Mouse (Mus musculus): ENCODE results near the gene Numa1. TPM values are rescaled to one million over a fixed set of nuclear protein-coding genes. Genes with fewer than 3 reads are reported as not detected.
"Not testable (repeated sequence)": the region's sequence is repeated elsewhere in the genome, so short reads cannot be mapped to it uniquely, and the experiment has no call there.

Gene Numa1
- polyA plus RNA-seq, 1 experiment from 2014 or later, result 112 TPM

- no peak for ATAC-seq (replicated peaks; ENCODE audit: low FRiP score)
- no peak for DNase-seq (ENCODE audit: low spot score)
- no peak overlapping the region for H3K4me3 ChIP-seq (ENCODE audit: low read depth, low read length)
- peaks cover 11% of the 10 kb centered on the region for H3K36me3 ChIP-seq (ENCODE audit: control insufficient read depth, insufficient read depth, low read length)
- H3K4me1 ChIP-seq (replicated peaks; ENCODE audit: control insufficient read depth, insufficient read depth, low read length), result no peaks in the 10 kb centered on the region
- H3K27ac ChIP-seq (ENCODE audit: low read depth, low read length), result no peak overlapping the region
- H3K9ac ChIP-seq (ENCODE audit: low read length), result no peak overlapping the region
- WGBS, result 74% methylated on average over 3 of the region's 3 CpGs
- H3K4me2 ChIP-seq (ENCODE audit: low read depth, low read length, severe bottlenecking), result no peak overlapping the region
- H3K27me3 ChIP-seq (ENCODE audit: control insufficient read depth, insufficient read depth, low read length), result no peaks in the 10 kb centered on the region
- no peaks in the 10 kb centered on the region for H3K9me3 ChIP-seq (ENCODE audit: control insufficient read depth, low read length)
Observed at GRCm38 (mm10) chr7:102019362-102019761, 85.5 kb downstream of the Numa1 start.

DNA sequence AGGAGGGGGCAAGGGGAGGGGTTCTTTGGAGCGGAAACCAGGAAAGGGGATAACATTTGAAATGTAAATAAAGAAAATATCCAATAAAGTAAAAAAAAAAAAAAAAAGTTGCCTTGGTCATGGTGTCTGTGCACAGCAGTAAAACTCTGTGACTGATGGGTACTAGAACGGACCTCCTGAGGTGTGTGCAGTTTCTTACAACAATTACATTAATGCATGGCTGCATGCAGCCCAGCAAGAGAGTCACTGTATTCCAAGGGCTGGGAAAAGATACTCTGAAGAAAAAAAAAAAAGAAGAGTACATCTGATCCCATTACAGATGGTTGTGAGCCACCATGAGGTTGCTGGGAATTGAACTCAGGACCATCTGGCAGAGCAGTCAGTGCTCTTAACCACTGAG is 87.0 kb downstream of the Numa1 start:
- not testable (repeated sequence) for H3K9ac ChIP-seq (ENCODE audit: low read length); H3K4me2 ChIP-seq (ENCODE audit: low read depth, low read length, severe bottlenecking)
- WGBS, result 95% methylated on average over 2 of the region's 2 CpGs

GRCm38 (mm10) chr7:102023821-102024220 is 89.9 kb downstream of the Numa1 start:
- Histone ChIP-seq H3K9ac (ENCODE audit: low read length) (no peak overlapping the region), H3K9me3 (ENCODE audit: control insufficient read depth, low read length) (no peaks in the 10 kb centered on the region), H3K27me3 (ENCODE audit: control insufficient read depth, insufficient read depth, low read length) (no peaks in the 10 kb centered on the region), H3K4me2 (ENCODE audit: low read depth, low read length, severe bottlenecking) (no peak overlapping the region), H3K27ac (ENCODE audit: low read depth, low read length) (no peak overlapping the region), H3K4me3 (ENCODE audit: low read depth, low read length) (no peak overlapping the region), H3K36me3 (ENCODE audit: control insufficient read depth, insufficient read depth, low read length) (peaks cover 3% of the 10 kb centered on the region; the same call in 1 of the 2 replicates), H3K4me1 (replicated peaks; ENCODE audit: control insufficient read depth, insufficient read depth, low read length) (no peaks in the 10 kb centered on the region)
- no peak for DNase-seq (ENCODE audit: low spot score)
- no peak for ATAC-seq (replicated peaks; ENCODE audit: low FRiP score)
- WGBS, result 97% methylated on average over 9 of the region's 9 CpGs

More for the DNA sequence above, 87.0 kb downstream of the Numa1 start:
- H3K27ac ChIP-seq (ENCODE audit: low read depth, low read length); H3K9me3 ChIP-seq (ENCODE audit: control insufficient read depth, low read length); H3K4me1 ChIP-seq (replicated peaks; ENCODE audit: control insufficient read depth, insufficient read depth, low read length); H3K4me3 ChIP-seq (ENCODE audit: low read depth, low read length); ATAC-seq (replicated peaks; ENCODE audit: low FRiP score); DNase-seq (ENCODE audit: low spot score); H3K27me3 ChIP-seq (ENCODE audit: control insufficient read depth, insufficient read depth, low read length); H3K36me3 ChIP-seq (ENCODE audit: control insufficient read depth, insufficient read depth, low read length): not testable (repeated sequence)

DNA sequence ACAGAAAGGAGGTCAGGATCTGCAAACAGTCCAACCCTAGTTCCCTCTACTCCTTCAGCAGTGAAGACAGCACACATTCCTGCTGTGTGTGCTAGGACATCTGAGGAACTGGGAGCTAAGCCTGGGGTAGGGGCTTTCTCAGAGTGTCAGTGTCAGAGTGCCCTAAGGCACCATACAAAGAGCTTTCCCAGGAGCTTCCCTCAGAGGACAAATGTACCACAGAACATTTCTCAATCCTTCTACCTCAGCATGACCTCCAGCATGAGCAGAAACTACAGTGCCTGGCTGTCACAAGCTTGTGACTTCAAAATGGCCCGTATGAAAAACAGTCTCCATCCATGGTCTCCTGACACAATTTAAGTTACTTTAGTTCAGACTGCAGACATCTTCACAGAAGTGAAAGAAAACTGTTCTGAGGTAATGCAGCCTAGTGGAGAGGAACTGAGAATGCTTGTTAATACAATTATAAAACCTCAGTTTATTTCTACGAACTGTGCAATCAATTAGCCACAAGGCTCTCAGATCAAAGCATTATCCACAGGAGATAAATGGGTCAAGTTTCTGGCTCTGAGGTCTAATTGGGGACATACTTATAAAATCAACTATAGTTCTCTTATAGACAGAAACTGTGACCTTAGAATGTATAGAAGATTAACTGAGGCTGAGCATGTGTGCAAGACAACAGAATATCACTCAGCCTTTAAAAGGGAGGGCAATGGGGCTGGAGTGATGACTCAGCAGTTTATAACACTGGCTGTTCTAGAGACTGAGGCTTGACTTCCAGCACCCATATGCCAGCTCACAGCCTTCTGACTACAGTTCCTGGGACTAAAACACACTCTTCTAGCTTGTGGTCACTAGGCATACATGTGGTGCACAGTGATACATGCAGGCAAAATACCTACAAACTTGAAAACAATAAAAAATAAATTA is 91.5 kb downstream of the Numa1 start:
- no peak overlapping the region for H3K4me2 ChIP-seq (ENCODE audit: low read depth, low read length, severe bottlenecking)
- ATAC-seq (replicated peaks; ENCODE audit: low FRiP score) (no peak), DNase-seq (ENCODE audit: low spot score) (no peak)
- H3K27me3 ChIP-seq (ENCODE audit: control insufficient read depth, insufficient read depth, low read length), result no peaks in the 10 kb centered on the region
- no peak overlapping the region for H3K9ac ChIP-seq (ENCODE audit: low read length)
- WGBS, result 82% methylated on average over 2 of the region's 2 CpGs
- peaks cover 3% of the 10 kb centered on the region; the same call in 1 of the 2 replicates for H3K36me3 ChIP-seq (ENCODE audit: control insufficient read depth, insufficient read depth, low read length)
- H3K4me3 ChIP-seq (ENCODE audit: low read depth, low read length), result no peak overlapping the region
- no peaks in the 10 kb centered on the region for H3K4me1 ChIP-seq (replicated peaks; ENCODE audit: control insufficient read depth, insufficient read depth, low read length)
- no peak overlapping the region for H3K27ac ChIP-seq (ENCODE audit: low read depth, low read length)
- H3K9me3 ChIP-seq (ENCODE audit: control insufficient read depth, low read length), result no peaks in the 10 kb centered on the region

DNA sequence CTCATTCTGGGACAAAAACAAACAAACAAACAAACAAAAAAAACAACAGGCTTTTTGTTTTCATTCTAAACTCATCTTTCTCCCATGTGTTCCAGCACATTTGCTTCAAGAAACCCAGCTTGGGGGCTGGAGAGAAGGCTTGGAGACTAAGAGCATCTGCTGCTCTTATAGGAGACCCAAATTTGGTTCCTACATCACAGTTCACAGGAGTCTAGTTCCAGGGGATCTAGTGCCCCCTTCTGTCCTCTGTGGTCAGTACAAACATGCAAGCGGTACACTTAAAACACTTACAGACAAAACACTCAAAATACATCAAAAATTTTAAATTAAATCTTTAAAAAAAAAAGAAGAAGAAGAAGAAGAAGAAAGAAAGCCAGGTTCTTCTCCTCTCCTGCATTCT is 101.0 kb downstream of the Numa1 start:
- DNase-seq (ENCODE audit: low spot score) (no peak), ATAC-seq (replicated peaks; ENCODE audit: low FRiP score) (no peak)
- Histone ChIP-seq H3K9me3 (ENCODE audit: control insufficient read depth, low read length) (no peaks in the 10 kb centered on the region), H3K9ac (ENCODE audit: low read length) (no peak overlapping the region), H3K4me3 (ENCODE audit: low read depth, low read length) (no peak overlapping the region), H3K27ac (ENCODE audit: low read depth, low read length) (no peak overlapping the region), H3K4me2 (ENCODE audit: low read depth, low read length, severe bottlenecking) (no peak overlapping the region), H3K27me3 (ENCODE audit: control insufficient read depth, insufficient read depth, low read length) (no peaks in the 10 kb centered on the region), H3K36me3 (ENCODE audit: control insufficient read depth, insufficient read depth, low read length) (peaks cover 3% of the 10 kb centered on the region; the same call in 1 of the 2 replicates), H3K4me1 (replicated peaks; ENCODE audit: control insufficient read depth, insufficient read depth, low read length) (no peaks in the 10 kb centered on the region)
- WGBS, result 94% methylated on average over 1 of the region's 1 CpGs

DNA sequence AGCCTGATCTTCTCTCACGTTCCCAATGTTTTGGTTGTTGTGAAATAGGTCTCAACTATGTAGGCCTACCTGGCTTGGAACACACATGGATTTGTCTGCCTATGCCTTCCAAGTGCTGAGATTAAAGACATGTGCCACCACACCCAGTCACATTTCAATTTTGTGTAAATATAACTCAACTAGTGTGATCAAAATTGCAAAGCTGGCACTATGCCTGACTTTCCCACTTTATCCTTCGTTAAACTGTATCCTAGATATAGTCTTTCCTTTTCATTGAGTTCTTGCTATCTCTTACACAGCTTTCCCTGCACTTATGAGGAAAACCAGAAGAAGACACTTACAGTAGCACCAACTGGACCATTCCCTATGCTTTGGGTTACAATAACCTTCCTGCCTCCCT is 101.6 kb downstream of the Numa1 start:
- peaks cover 3% of the 10 kb centered on the region; the same call in 1 of the 2 replicates for H3K36me3 ChIP-seq (ENCODE audit: control insufficient read depth, insufficient read depth, low read length)
- no peak overlapping the region for H3K4me3 ChIP-seq (ENCODE audit: low read depth, low read length)
- no peaks in the 10 kb centered on the region for H3K9me3 ChIP-seq (ENCODE audit: control insufficient read depth, low read length)
- H3K27ac ChIP-seq (ENCODE audit: low read depth, low read length), result no peak overlapping the region
- no peaks in the 10 kb centered on the region for H3K4me1 ChIP-seq (replicated peaks; ENCODE audit: control insufficient read depth, insufficient read depth, low read length)
- no peak overlapping the region for H3K9ac ChIP-seq (ENCODE audit: low read length)
- H3K4me2 ChIP-seq (ENCODE audit: low read depth, low read length, severe bottlenecking), result no peak overlapping the region
- DNase-seq (ENCODE audit: low spot score) (no peak), ATAC-seq (replicated peaks; ENCODE audit: low FRiP score) (no peak)
- 97% methylated on average over 2 of the region's 2 CpGs for WGBS
- no peaks in the 10 kb centered on the region for H3K27me3 ChIP-seq (ENCODE audit: control insufficient read depth, insufficient read depth, low read length)

DNA sequence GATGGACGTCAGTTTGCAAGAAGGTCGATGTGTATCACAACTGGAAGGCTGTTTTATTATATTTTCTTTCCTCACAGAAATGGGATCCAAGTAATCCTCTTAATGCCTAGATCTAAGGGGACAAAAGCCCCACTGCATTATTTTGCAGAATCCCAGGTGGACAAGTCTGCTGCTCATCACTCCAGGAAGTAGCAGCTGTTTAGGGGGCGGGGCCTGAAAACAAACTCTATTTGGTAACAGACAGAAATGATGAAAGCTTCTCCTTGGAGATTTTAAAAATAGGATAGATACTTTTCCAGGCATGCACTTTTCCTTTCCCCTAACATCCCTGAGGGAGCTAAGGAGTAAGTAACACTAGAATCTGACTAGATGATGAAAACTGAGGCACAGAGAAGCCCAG is 103.4 kb downstream of the Numa1 start:
- DNase-seq (ENCODE audit: low spot score), result no peak
- Histone ChIP-seq H3K4me3 (ENCODE audit: low read depth, low read length) (no peak overlapping the region), H3K27ac (ENCODE audit: low read depth, low read length) (no peak overlapping the region), H3K4me2 (ENCODE audit: low read depth, low read length, severe bottlenecking) (no peak overlapping the region), H3K27me3 (ENCODE audit: control insufficient read depth, insufficient read depth, low read length) (no peaks in the 10 kb centered on the region), H3K36me3 (ENCODE audit: control insufficient read depth, insufficient read depth, low read length) (peaks cover 3% of the 10 kb centered on the region; the same call in 1 of the 2 replicates), H3K9ac (ENCODE audit: low read length) (no peak overlapping the region), H3K4me1 (replicated peaks; ENCODE audit: control insufficient read depth, insufficient read depth, low read length) (no peaks in the 10 kb centered on the region), H3K9me3 (ENCODE audit: control insufficient read depth, low read length) (no peaks in the 10 kb centered on the region)
- no peak for ATAC-seq (replicated peaks; ENCODE audit: low FRiP score)
- WGBS, result 88% methylated on average over 3 of the region's 3 CpGs

GRCm38 (mm10) chr7:102042314-102042713 is 108.4 kb downstream of the Numa1 start:
- H3K9ac ChIP-seq (ENCODE audit: low read length), result no peak overlapping the region
- H3K9me3 ChIP-seq (ENCODE audit: control insufficient read depth, low read length), result no peaks in the 10 kb centered on the region
- H3K27me3 ChIP-seq (ENCODE audit: control insufficient read depth, insufficient read depth, low read length), result no peaks in the 10 kb centered on the region
- no peak overlapping the region for H3K27ac ChIP-seq (ENCODE audit: low read depth, low read length)
- H3K4me3 ChIP-seq (ENCODE audit: low read depth, low read length), result no peak overlapping the region
- H3K36me3 ChIP-seq (ENCODE audit: control insufficient read depth, insufficient read depth, low read length), result peaks cover 3% of the 10 kb centered on the region; the same call in 1 of the 2 replicates
- DNase-seq (ENCODE audit: low spot score) (no peak), ATAC-seq (replicated peaks; ENCODE audit: low FRiP score) (no peak)
- H3K4me2 ChIP-seq (ENCODE audit: low read depth, low read length, severe bottlenecking), result no peak overlapping the region
- WGBS, result 87% methylated on average over 2 of the region's 2 CpGs
- no peaks in the 10 kb centered on the region for H3K4me1 ChIP-seq (replicated peaks; ENCODE audit: control insufficient read depth, insufficient read depth, low read length)

DNA sequence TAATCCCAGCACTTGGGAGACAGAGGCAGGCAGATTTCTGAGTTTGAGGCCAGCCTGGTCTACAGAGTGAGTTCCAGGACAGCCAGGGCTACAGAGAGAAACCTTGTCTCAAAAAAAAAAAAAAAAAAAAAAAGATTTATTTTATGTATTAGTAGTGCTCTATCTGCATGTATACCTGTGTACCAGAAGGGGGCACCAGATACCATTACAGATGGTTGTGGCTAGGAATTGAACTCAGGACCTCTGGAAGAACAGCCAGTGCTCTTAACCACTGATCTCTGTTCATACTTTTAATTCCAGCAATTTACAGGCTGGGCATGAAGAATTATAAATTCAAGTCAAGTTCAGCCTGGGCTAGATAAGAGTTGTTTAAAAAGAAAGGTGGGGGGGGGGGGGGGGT is 114.6 kb downstream of the Numa1 start:
- ATAC-seq (replicated peaks; ENCODE audit: low FRiP score); H3K36me3 ChIP-seq (ENCODE audit: control insufficient read depth, insufficient read depth, low read length): not testable (repeated sequence)

More for the DNA sequence above, 114.6 kb downstream of the Numa1 start:
- not testable (repeated sequence) for H3K9ac ChIP-seq (ENCODE audit: low read length); H3K4me3 ChIP-seq (ENCODE audit: low read depth, low read length); DNase-seq (ENCODE audit: low spot score); H3K4me2 ChIP-seq (ENCODE audit: low read depth, low read length, severe bottlenecking); H3K27ac ChIP-seq (ENCODE audit: low read depth, low read length); H3K27me3 ChIP-seq (ENCODE audit: control insufficient read depth, insufficient read depth, low read length); H3K4me1 ChIP-seq (replicated peaks; ENCODE audit: control insufficient read depth, insufficient read depth, low read length); H3K9me3 ChIP-seq (ENCODE audit: control insufficient read depth, low read length)
